Mouse (Mus musculus) kidney, adult 2 months (tissue): ENCODE data around the gene Snai3.

Experiments used
- CTCF ChIP-seq: fragments of 200-500 bp; conservative IDR thresholded peaks from 2 replicates; pipeline ENCODE4 v1.5.1; 2011; ENCODE audit warnings: low read depth, mild to moderate bottlenecking, control low read depth, low read length, moderate library complexity, mixed read lengths; ENCODE audit not compliant: insufficient read depth, insufficient read length
- POLR2A ChIP-seq: fragments of 200-500 bp; IDR thresholded peaks from one replicate; pipeline ENCODE4 v1.6.1; 2011; ENCODE audit warnings: low read depth, low read length, control low read depth

DNA sequence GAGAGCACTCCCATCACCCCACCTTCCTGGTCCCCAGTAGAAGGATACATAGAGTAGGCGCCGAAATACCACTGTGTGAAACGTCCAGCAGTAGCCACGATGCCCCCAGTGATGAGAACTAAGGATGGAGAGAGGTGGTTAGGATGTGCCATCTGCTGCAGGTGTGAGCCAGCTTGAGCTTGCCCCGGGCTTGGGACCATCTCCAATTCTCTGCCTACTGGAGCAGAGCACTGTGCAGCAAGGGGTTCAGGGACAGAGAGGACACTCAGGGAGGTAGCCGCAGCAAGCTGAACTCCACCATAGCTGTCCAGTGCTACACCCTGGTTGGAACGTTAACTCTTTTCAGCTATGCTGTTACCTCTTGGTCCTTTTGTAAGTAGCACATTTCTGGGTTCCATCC, 32.9 kb downstream of the Snai3 start:
- TF ChIP-seq CTCF (no peak), POLR2A (no peak)
